Mouse (Mus musculus): Measurements from ENCODE around the gene Ctc1. TPM values are rescaled to one million over a fixed set of nuclear protein-coding genes. Genes with fewer than 3 reads are reported as not detected.

Ctc1 gene
- total RNA-seq, 2 experiments from 2014 or later, result 35.1 to 35.8 TPM

GRCm38 (mm10) chr11:69078041-69078440 lies 62.3 kb downstream of the Ctc1 start:
- no peak for DNase-seq (ENCODE audit: low spot score in 2 of 2)
- intact Hi-C loops (cut with DNase I), result no loop called here

GRCm38 (mm10) chr11:69078805-69079438 lies 63.2 kb downstream of the Ctc1 start:
- DNase-seq (ENCODE audit: low spot score in 2 of 2), result no peak
- intact Hi-C loops (cut with DNase I), result no loop called here

GRCm38 (mm10) chr11:69080102-69080854 lies 64.6 kb downstream of the Ctc1 start:
- DNase-seq (ENCODE audit: low spot score in 2 of 2), result no peak
- intact Hi-C loops (cut with DNase I), result no loop called here

DNA sequence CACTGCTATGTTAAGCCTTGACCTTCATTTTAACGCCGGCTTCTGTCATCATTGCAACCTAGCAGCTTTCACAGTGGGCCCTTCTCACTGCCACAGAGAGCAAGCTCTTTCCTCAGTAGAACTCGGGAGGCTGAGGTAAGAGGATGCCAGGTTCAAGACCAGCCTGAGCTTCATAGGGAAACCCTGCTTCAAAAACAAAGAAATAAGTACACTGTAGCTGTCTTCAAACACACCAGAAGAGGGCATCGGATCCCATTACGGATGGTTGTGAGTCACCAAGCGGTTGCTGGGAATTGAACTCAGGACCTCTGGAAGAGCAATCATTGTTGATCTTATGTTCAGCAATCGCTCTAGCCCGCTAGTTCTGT lies 65.1 kb downstream of the Ctc1 start:
- intact Hi-C loops (cut with DNase I), result no loop called here
- no peak for DNase-seq (ENCODE audit: low spot score in 2 of 2)

GRCm38 (mm10) chr11:69081613-69082012 lies 65.9 kb downstream of the Ctc1 start:
- no peak for DNase-seq (ENCODE audit: low spot score in 2 of 2)
- intact Hi-C loops (cut with DNase I), result no loop called here

GRCm38 (mm10) chr11:69085608-69086007 lies 69.9 kb downstream of the Ctc1 start:
- intact Hi-C loops (cut with DNase I), result loop anchor here (1.0 to 5.0 kb wide), 2 partner anchors 11 to 37 kb away; partner anchors contain the start of genes 9130213A22Rik and Hes7
- no peak for DNase-seq (ENCODE audit: low spot score in 2 of 2)

Small RNA genes lying within 50 kb of the gene (microRNA-seq; reads per million reads assigned to microRNA genes)
- 0.34 to 0.74 reads per million in 2 experiments for gene Mir3062

Other genes with a start within 250 kb of the Ctc1 start
- gene Ndel1, start 144.1 kb upstream of the Ctc1 start, total RNA-seq (2021), result 100 to 1,000 TPM; 102 to 121 TPM
- gene Rnf222, start 127.4 kb upstream of the Ctc1 start, total RNA-seq (2021), result not detected
- 100 to 1,000 TPM; 679 to 691 TPM for gene Rpl26, start 114.3 kb upstream of the Ctc1 start, total RNA-seq (2021)
- gene Odf4, start 88.8 kb upstream of the Ctc1 start, total RNA-seq (2021), result 1 to 10 TPM in 1 of 2 experiments, not detected in 1; 1.7 TPM
- gene Arhgef15, start 58.4 kb upstream of the Ctc1 start, total RNA-seq (2021), result 10 to 100 TPM; 20.7 to 20.9 TPM
- gene Slc25a35, start 47.8 kb upstream of the Ctc1 start, total RNA-seq (2021), result 1 to 10 TPM; 5.4 to 5.9 TPM
- 10 to 100 TPM; 14.1 to 16.7 TPM for gene Rangrf, start 40.7 kb upstream of the Ctc1 start, total RNA-seq (2021)
- gene Pfas, start 7.5 kb upstream of the Ctc1 start, total RNA-seq (2021), result 10 to 100 TPM; 17.3 to 18.9 TPM
- gene Aurkb, start 29.7 kb downstream of the Ctc1 start, total RNA-seq (2021), result under 1 TPM; 0.73 to 0.99 TPM
- 10 to 100 TPM; 29.1 to 29.5 TPM for gene Borcs6, start 43.8 kb downstream of the Ctc1 start, total RNA-seq (2021)
- gene Tmem107, start 54.9 kb downstream of the Ctc1 start, total RNA-seq (2021), result 10 to 100 TPM; 16.9 to 18.2 TPM
- gene Vamp2, start 72.6 kb downstream of the Ctc1 start, total RNA-seq (2021), result 1,000 to 10,000 TPM; 1,099 to 1,151 TPM
- gene Per1, start 79.3 kb downstream of the Ctc1 start, total RNA-seq (2021), result 100 to 1,000 TPM in 1 of 2 experiments, 10 to 100 TPM in 1; 98.9 to 108 TPM
- gene Hes7, start 104.5 kb downstream of the Ctc1 start, total RNA-seq (2021), result under 1 TPM; 0.39 to 0.48 TPM
- 1 to 10 TPM in 1 of 2 experiments, under 1 TPM in 1; 0.44 to 1.1 TPM for gene 9130213A22Rik, start 106.7 kb downstream of the Ctc1 start, total RNA-seq (2021)
- gene Aloxe3, start 110.0 kb downstream of the Ctc1 start, total RNA-seq (2021), result 1 to 10 TPM; 3.1 to 6.4 TPM
- 1 to 10 TPM; 3.1 to 6.6 TPM for gene Alox12b, start 141.1 kb downstream of the Ctc1 start, total RNA-seq (2021)
- gene Alox8, start 181.9 kb downstream of the Ctc1 start, total RNA-seq (2021), result 1 to 10 TPM; 3.6 to 5.1 TPM
- gene Gucy2e, start 221.1 kb downstream of the Ctc1 start, total RNA-seq (2021), result under 1 TPM; 0.80 to 0.94 TPM

Measured in left cerebral cortex, postnatal 25 days (tissue).